Mouse (Mus musculus): ENCODE measurements at regions not wholly inside any gene's neighbourhood (a gene's known extent, or its start where the extent isn't known, plus 50 kb on each side); places are given as distances from the start of the nearest gene placed in this dataset.

DNA sequence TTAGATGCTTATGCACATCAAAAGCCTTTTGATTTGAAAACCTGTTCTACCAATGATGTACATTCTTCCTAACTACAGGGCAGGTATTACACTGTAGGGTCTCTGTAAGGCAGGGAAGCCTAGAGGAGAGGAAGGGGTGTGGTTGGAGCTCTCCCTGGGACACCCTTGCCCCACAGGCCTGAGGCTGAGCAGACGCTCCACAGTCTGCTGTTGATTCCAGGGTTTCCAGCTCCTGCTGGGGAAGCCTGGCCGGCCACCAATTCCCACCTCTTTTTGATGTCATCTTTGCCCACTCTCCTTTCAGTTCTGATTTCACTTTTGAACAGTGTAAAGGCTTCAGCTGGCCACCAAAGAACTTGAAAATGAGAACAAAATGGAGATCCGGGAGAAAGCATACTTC is 223.0 kb upstream of the Spred2 start:
- no peak for DNase-seq

DNA sequence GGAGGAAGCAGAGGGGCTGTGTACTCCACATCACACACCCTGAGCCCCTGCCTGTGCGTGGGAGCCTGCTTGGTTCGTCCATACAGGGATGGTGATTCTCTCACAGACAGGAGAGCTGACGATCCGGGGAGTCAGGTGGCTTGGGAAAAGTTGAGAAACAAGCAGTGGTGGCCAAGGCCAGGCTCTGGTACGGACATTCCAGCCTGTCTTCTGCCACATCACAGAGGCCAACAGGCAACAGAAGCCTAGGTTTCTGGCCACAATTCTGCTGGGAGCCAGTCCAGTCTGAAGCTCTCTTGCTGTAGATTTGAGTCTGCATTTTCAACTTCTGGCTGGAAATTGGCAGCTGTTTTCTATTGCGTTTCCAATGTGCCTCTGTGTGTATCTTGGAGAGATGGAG is 215.4 kb upstream of the Spred2 start:
- DNase-seq, result no peak

DNA sequence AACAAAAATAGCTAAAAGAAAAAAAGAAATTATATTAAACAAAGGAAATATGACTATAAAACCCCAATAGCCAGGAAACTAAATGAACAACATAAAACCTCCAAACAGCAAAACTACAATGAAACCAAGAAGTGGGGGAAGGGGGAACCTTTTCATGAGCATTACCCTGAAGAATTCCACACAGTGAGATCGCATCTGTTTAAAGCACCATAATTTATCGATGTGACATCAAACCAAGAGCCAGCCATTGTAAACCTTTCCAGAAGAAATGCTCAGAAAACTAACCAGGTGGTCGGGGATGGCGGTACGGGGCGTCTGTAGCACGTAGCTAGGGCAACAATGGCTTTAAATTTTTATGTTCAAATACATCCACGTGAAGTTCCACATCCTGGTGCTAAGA is 214.8 kb upstream of the Spred2 start:
- no peak for DNase-seq

DNA sequence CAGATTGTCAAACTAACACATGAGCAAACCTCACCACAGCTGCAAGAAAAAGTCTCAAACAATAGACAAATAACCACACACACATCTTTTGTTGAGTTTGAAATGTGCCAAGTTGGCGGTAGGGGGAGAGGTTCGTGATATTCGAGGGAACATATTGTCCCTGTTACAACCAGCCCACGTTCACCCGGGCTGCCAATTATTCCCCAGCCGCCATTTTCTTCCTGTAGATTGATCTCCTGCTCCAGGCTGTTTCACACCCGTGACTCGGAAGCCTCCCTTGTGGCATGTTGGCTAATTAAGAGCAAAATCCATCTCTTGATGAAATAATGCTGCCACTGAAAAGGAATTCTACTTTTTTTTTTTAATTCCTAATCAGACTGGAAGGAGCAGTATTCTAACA is 211.1 kb upstream of the Spred2 start:
- DNase-seq, result no peak

DNA sequence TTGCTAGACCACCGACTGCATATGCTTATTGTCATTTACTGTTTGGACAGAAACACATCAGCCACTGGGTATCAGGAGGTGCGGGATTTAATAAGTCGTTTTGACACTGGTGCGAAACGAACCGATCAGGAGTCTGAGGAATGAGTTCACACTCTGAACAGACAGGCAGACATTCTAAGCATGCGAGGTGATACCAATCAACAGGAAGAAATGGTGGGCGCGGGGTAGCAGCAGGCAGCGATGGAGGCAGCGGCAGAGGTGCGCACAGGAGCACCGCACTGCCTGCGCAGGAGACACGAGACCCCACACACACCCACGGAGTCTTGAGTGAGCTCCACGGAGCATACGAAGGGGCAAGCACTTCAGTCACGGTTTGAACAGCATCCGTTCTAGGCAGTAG is 210.6 kb upstream of the Spred2 start:
- no peak for DNase-seq

DNA sequence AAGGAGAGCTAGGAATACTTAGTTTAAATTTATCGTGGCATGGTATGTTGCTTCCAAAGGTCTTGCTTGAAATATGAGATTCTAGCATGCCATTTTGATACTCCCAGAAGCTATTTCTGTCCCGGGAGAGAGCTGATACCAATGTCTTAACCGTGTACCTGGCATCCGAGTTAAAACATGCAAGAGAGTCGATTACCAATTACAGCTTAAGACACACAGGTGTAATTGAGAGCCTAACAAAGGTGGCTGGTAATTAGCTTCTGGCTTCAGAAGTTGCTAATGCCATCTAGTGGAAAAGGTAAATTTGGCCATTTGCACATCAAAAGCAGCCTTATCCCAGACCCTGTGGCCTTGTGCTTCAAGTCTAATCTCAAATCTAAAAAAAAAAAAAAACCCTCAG is 210.0 kb upstream of the Spred2 start:
- no peak for DNase-seq

DNA sequence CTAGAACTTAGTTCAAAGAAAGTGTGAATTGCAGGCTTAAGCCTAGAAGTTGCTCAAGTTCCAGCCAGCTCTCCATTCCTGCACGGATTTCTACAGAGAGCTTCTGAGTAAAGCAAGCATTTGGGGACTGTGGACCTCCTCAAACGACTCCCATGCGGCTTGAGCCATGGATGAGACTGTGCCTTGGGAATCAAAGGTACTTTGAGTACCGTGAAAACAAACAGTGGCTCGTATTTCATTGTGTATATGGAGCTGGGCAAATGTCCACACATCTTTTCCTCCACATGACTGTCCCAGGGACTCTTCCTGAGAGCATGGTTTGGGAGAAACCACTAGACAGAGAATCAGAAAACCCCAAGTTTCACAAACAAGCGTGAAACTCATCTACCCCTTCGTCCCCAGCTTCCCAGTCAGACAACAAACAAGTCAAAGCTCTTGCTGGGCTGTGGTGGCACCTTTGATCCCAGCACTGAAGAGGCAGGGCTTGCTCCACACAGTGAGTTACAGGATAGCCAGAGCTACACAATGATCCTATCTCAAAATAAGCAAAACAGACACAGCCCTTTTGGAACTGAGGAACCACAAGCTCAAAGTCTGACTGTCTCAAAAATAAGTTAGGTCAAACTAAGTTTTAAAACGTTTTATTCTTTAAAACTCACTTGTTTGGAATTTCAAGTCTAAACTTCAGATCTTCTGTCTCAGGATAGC is 209.1 kb upstream of the Spred2 start:
- no peak for DNase-seq

DNA sequence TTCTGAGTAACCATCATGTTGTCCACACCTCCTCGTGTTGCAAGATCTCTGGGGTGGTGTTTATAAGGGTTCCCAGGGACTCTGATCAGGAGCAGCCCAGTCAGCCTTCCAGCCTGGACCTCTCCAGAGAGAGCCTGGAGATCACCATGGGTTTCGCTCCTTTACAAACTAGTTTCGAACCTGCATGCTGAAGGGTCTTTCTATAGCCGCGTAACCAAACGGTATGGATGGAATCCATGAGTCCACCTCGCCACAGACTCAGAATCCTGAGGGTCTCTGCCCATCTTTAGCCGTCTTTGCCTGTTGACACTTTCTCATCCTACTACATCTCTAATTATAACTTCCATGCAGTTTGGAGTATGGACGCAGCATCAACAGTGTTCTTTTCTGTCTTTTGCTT is 206.0 kb upstream of the Spred2 start:
- DNase-seq, result no peak

DNA sequence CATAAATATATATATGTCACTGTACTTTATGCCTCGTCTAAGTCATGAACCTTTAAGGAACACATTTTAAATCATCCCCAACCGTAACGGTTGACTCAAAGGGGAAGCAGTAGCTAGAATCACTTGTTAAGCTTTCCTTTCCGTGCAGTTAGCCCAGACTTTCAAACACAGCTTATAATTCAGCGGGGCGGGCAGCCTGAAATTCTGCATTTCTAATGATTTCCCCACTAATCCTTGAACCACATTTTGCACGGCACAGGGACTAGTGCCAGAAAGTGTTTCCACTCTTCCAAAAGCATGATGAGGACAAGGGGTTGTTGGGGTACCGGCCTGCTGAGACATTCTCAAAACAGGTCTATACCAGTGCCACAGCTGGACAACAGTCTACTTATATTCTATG is 195.1 kb upstream of the Spred2 start:
- no peak for DNase-seq

DNA sequence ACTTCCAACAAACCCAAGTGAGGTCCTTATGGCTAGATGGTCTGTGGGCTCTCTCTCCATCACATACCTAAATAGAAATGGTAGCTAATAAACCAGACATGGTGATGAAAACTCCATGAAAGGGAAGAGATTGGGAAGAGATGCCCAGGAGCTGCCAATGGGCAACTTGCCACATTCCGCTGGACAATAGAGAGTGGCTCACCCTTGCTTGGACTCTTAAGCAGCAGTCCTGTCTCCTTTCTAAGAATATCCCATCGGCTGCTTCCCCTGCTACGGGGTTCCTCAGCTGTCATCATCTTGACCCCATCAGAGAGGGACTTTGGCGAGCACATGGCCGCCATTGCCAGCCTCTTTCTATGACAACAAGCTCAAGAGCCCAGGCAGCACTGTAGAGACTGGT is 193.4 kb upstream of the Spred2 start:
- DNase-seq, result no peak

DNA sequence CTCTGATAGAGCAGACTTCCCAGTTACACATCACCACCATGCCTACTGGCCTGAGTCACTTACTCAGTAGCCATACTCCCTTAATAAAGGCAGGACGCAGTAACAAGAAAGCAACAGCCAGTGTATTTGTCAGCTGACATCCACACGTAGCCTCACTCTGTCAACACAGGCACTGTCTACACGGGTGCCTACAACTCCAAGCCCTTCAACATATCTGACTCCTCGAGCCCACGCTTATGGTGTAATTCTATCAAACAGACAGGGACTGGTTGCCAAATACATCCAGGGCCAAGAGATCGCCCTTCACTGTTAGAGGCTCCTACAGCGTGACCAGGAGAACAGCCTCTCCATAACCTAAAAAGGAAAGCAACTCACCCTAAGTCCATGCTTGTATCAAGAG is 188.1 kb upstream of the Spred2 start:
- DNase-seq, result no peak

DNA sequence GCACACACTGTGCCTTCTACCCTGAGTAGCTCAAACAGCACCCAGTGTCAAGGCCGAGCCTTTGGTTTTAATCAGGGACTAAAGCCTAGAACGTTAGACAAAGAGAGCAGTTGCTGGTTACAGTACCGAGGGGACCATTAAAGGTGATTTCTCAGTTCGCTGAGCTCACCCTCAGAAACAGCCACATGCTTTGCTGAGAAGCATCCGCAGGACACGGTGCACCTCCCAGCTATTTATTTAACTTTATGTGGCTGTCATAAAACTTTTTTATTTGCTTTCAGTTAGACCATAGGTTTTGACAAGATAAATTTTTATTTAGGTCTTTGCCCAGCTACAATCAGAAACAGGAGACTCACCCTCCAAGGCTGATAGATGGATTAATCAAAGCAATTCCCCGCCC is 187.2 kb upstream of the Spred2 start:
- no peak for DNase-seq

DNA sequence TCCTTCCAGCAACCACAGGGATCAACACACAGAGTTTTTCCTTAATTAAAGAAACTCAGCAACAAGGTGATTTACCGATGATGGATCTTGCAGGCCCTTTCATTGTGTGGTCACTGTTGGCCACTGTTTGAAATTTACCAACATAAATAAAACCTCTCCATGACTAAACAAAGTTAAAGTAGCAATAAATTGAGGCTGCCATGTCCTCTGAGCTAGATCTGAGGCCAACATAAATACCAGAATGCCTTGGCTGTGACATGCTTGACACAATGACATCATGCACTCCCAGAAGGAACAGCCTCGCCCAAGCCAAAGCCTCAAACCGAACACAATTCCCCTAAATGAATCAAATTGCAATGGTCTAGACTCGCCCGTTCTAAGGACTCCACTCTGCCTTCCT is 186.8 kb upstream of the Spred2 start:
- DNase-seq, result no peak

DNA sequence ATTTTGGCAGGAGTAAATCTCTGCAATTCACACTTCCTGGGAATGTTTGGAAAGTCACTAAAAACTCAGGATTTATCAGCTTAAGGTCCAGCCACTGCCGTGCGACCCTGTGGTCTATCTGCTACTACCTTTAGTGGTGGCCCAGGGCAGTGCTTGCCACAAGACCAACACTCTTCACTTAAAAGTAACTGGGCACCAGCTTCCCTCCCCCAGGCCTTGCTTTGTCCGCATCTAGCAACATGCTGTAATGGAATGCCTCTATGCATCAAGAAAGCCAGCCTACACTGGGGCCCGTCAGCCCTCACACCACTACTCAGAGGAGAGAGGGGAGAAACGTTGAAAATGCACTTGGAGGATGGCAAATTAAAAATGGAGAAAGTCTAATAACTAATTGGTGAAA is 186.4 kb upstream of the Spred2 start:
- DNase-seq, result no peak

DNA sequence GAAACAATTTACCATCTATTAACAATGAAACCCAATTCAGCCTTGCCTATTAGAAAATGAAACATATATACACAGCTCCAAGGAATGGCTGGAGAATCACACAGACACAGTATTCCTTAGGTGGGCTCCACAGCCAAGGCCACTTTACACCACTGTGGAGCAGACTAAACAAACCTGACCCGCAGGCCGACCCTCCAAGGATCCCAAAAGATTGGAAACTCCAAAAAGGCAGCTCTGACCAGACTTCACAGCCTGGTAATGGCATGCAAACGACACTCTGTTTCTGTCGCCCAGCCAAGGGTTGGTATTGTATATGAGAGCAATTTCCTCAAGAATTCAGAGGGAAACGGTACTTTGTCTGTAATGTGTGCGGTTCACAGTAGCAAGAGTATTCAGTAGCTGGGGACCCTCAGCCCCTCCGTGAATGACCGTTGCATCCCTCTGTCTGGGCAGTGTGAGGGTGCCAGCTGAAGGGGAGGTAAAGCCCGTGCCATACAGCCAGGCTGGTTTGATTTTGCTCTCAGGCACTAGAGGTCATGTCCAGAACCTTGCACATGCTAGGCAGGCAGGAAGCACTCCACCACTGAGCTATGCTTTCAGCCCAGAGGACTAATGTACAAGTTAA is 184.5 kb upstream of the Spred2 start:
- no peak for DNase-seq

DNA sequence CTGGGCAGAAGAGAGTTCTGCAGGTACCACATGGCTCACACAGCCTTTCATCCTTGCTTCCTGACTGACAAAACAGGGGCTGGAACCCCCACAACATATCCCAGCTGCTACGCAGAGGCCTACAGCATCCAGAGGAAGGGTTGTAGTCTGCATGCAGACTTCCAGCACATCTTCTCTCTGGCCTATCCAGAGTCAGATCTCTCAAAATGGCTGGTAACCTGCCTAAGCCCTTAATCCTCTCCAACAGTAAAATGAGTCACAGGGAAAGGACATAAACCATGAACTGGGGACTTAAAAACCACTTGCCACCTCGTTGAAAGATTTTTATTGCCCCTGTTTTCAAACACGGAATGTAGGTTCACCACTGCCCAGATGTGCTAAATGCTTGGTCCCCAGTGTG is 183.6 kb upstream of the Spred2 start:
- no peak for DNase-seq

DNA sequence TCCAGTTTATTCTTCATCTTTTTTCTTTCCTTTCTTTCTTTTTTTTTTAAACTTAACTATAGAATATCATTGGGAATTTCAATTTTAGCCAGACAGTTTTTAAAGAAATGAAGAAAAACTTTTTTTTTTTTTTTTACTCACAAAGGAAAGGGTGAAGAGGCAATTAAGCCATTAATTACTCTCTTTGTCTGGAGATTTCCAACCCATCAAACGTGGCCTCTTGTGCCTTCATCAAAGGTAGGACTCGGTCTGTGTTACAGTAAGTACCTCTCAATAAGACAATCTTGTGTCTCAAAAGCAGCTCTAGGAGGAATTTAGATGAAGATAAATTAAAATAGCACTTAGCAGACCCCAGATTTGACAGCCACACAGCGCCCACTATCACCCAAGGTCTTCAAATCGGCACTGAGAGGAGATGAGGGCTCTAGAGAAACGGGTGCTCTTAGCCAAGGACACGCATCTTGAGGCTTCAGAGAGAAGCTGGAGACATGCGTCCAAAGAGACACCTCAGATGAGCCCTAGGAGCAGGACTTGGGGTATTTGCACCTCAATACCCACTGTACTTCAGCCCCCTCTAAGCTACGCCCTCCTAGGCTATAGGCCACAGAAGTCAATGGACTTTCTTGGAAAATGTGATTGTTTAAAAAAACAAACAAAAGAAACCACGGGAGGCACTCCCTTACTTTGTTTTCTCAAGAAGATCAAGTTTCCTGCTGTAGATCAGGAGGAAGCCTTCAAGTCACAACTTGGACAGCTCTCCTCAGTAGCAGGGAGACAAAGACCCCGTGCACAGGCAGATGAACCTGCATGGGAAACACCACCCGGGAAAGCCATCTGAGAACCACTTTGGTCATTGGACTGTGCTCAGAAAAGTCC is 176.8 kb upstream of the Spred2 start:
- DNase-seq, result no peak

DNA sequence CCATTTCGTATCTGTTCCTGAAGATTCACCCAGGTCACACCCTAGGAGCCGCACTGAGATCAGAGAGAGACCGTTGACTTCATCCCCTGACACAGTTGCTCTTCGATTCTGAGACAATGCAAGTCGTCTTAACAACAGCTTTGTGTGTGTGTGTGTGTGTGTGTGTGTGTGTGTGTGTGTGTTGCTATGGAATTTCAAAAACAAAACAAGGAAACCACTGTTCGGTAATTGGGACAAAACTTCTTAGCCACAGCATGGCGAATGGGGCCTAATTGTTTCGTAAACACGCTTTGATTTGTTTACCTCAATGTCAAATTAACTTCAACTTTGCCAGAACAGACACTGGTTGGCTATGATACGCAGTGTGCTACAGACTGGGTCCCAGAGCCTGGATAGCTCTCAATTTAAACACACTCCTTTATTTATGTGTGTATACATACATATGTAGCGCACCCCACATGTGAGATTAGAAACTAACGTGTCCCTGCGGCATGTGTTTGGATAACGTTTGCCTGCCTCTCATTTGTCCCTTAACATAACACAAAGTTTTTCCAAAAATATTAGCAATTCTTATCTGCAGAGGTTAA is 176.1 kb upstream of the Spred2 start:
- no peak for DNase-seq

DNA sequence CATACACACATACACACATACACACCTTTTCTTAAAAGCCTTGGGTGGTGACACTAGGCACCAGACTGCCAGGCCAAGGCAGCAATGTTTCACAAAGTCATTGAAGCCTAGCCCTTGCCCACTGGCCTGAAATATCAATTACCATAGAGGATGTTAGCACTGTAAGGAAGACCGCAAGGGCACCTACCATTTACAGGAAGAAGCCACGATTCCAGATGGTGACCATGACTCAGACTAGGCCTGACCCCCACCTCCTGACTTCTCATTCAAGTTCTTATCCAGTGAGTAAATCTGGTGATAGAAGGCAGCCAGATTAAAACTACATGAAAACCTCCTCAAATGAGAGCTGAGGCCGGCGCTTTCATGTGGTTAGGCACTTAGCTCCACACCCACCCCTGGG is 165.3 kb upstream of the Spred2 start:
- DNase-seq, result no peak

DNA sequence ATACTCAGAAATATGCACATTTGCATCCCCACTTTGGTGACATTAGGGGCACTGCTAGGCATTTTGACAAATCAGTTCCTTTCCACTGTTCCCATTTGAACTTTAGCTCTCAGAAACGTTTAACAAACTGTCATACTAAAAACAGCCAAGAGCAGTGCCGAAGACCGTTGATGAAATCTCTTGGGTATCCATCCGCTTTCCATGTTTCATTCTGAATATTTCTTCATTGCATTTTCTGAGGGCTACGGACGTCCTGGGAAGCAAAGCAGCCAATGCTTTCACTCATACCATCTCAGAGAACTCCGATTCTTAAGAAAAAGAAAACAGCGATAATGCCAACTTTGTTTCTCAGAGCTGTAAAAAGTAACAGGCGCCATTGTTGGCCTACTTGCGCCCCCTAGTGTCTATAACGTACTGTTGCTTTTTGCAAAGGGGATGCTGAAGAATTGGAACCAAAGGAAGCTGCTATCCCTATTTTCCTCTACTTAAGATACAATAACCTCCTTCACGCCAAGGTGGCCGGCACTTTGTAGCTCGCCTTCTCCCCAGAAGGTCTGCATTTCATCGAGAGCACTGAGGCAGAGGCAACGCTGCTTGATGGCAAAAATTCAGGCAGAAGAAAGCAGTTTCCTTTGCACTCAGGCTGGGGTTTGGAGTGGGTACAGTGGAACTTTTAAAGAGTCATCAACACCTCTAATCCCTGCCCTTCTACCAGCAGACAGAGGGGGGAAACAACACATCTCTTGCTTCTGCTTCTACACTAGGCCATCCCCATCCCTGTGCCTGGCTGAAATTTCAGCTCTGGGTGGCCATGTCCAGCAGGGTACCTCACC is 163.1 kb upstream of the Spred2 start:
- DNase-seq, result peak; percentile 45

DNA sequence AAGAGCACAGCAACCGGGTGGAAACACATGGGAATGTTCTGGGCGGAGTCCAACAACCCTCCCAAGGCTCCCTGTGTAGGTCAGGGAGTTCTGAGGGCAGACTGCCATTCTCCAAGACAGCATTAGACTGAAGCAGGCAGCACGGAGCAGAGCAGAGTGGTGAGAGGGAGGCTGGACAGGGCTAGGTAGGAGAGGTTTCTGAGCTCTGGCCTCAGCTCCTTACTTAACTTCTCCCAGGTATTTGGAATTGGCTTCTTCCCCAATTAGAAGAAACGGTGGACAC is 162.5 kb upstream of the Spred2 start:
- DNase-seq, result peak; percentile 11

DNA sequence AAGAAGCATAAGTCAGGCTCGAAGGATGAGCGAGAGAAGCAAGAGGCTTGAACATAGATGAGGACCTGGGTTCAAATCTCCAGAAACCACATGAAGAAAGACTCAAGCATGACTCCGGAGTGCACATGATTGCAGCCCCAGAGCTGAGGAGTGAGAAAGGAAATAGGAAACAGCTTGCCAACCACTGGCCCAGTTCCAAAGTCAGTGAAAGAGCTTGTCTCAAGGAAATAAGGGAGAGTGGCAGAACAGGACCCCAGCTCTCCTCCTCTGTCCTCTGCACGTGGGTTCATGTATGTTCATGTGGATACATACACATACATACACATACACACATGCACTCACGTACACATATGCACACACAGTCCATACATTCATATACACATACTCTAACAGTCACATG is 156.9 kb upstream of the Spred2 start:
- no peak for DNase-seq

DNA sequence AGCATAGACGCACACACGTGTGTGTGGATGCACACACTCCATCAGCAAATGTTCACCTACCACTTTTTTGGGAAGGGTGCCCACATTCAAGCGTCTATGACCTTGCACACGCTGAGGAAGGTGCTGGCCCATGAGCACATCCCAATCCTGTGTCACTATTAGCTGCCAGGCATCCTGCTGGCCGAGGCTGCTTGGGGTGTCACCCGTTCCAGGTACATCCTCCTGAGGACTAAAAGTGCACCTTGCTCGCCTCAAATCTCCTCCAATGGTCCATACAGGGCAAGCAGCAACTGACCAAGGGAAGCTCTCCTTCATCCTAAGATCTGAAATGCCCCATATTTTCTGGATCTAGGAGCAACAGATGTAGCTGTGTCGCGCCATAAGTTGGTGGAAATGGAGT is 156.3 kb upstream of the Spred2 start:
- no peak for DNase-seq
